Mouse (Mus musculus) forebrain, embryonic 10.5 days (tissue): ENCODE results near the gene Tnrc18. TPM values are rescaled to one million over a fixed set of nuclear protein-coding genes. Genes with fewer than 3 reads are reported as not detected.
A peak's percentile ranks its signal among the peaks of the same experiment; 100 is the strongest.

Experiments used
- DNase-seq: peaks from one replicate; pipeline ENCODE4 v3.0.0-alpha.2; 2017; ENCODE audit warnings: low spot score; ENCODE audit errors: extremely low spot score
- H3K27ac ChIP-seq: fragments of 300-500 bp; sonication (generic); 2 replicates; pipeline ENCODE4 v1.5.1; 2016; ENCODE audit warnings: mild to moderate bottlenecking
- H3K27me3 ChIP-seq: fragments of 300-500 bp; sonication (generic); 2 replicates; pipeline ENCODE4 v1.6.1; 2016; ENCODE audit warnings: mild to moderate bottlenecking; ENCODE audit not compliant: poor library complexity, severe bottlenecking
- H3K36me3 ChIP-seq: fragments of 300-500 bp; sonication (generic); replicated peaks from 2 replicates; pipeline ENCODE4 v1.6.1; 2016; ENCODE audit warnings: mild to moderate bottlenecking, moderate library complexity
- H3K4me1 ChIP-seq: fragments of 300-500 bp; sonication (generic); 2 replicates; pipeline ENCODE4 v1.6.1; 2016
- H3K4me3 ChIP-seq: fragments of 300-500 bp; sonication (generic); 2 replicates; pipeline ENCODE4 v1.5.1; 2016; ENCODE audit warnings: mild to moderate bottlenecking, moderate library complexity
- H3K9me3 ChIP-seq: fragments of 300-500 bp; sonication (generic); 2 replicates; pipeline ENCODE4 v1.6.1; 2016; ENCODE audit warnings: mild to moderate bottlenecking, moderate library complexity
- WGBS: fragments of 180-500 bp; shearing (Covaris S2); methylation state at CpG from one replicate; pipeline ENCODE4 v1.1.7; 2016; 5-methylcytosine and 5-hydroxymethylcytosine counted together
- polyA plus RNA-seq: library from polyadenylated mRNA; unstranded; fragments of >200 nt; fragmentation: Nextera tagmentation; extraction: Ambion mirVana; gene quantifications from 2 replicates; pipeline ENCODE4 v1.2.1, GENCODE M21; 2016

The Tnrc18 gene
- polyA plus RNA-seq = 21.5 and 22.7 TPM in 2 replicates

GRCm38 (mm10) chr5:142817524-142818434, at the start of gene Tnrc18:
Gene Tnrc18 (minus strand): TSS chr5:142817662.
- WGBS = under 1% methylated on average over 55 of the region's 56 CpGs
- Histone ChIP-seq H3K36me3 (peaks cover 25% of the 10 kb centered on the region), H3K4me3 (peak within 1 kb of the TSS; percentile 100), H3K9me3 (no peaks in the 10 kb centered on the region), H3K27me3 (0 out of 2 replicates have a peak, but pooled peaks cover 4% of the 10 kb centered on the region), H3K4me1 (peaks cover 29% of the 10 kb centered on the region), H3K27ac (peak within 1 kb of the TSS; percentile 100)
- peak; percentile 99 for DNase-seq

GRCm38 (mm10) chr5:142857763-142858229, 40.3 kb upstream of the Tnrc18 start:
- H3K36me3 ChIP-seq = no peaks in the 10 kb centered on the region
- DNase-seq = no peak

GRCm38 (mm10) chr5:142856408-142856807, 38.9 kb upstream of the Tnrc18 start:
- no peaks in the 10 kb centered on the region for H3K36me3 ChIP-seq
- H3K9me3 ChIP-seq = peaks cover 8% of the 10 kb centered on the region; the same call in 1 of the 2 replicates
- no peak overlapping the region for H3K27ac ChIP-seq
- H3K27me3 ChIP-seq = no peaks in the 10 kb centered on the region
- DNase-seq = no peak
- no peak overlapping the region for H3K4me3 ChIP-seq
- peaks cover 11% of the 10 kb centered on the region for H3K4me1 ChIP-seq
- 78% methylated on average over 4 of the region's 4 CpGs for WGBS

More at GRCm38 (mm10) chr5:142857763-142858229, 40.3 kb upstream of the Tnrc18 start:
- Histone ChIP-seq H3K27ac (peak overlapping the region; percentile 40), H3K27me3 (no peaks in the 10 kb centered on the region), H3K4me3 (no peak overlapping the region), H3K9me3 (peaks cover 8% of the 10 kb centered on the region; the same call in 1 of the 2 replicates), H3K4me1 (peaks cover 8% of the 10 kb centered on the region)
- WGBS = 65% methylated on average over 16 of the region's 16 CpGs

- H3K27me3 ChIP-seq = no peaks in the 10 kb centered on the region
- DNase-seq = peak; percentile 44
- H3K4me3 ChIP-seq = no peak overlapping the region
- H3K9me3 ChIP-seq = peaks cover 8% of the 10 kb centered on the region; the same call in 1 of the 2 replicates
- no peak overlapping the region for H3K27ac ChIP-seq
- WGBS = 78% methylated on average over 10 of the region's 10 CpGs
- H3K4me1 ChIP-seq = peaks cover 11% of the 10 kb centered on the region
- H3K36me3 ChIP-seq = no peaks in the 10 kb centered on the region
These were observed 37.4 kb upstream of the Tnrc18 start for GRCm38 (mm10) chr5:142854877-142855276.

- 91% methylated on average over 6 of the region's 6 CpGs for WGBS
- Histone ChIP-seq H3K27ac (no peak overlapping the region), H3K4me3 (no peak overlapping the region), H3K36me3 (no peaks in the 10 kb centered on the region), H3K9me3 (peaks cover 8% of the 10 kb centered on the region; the same call in 1 of the 2 replicates), H3K4me1 (peaks cover 11% of the 10 kb centered on the region), H3K27me3 (no peaks in the 10 kb centered on the region)
- no peak for DNase-seq
These were observed 36.1 kb upstream of the Tnrc18 start for GRCm38 (mm10) chr5:142853585-142853984.

GRCm38 (mm10) chr5:142851681-142852049, 34.2 kb upstream of the Tnrc18 start:
- WGBS = 80% methylated on average over 5 of the region's 5 CpGs
- Histone ChIP-seq H3K27me3 (no peaks in the 10 kb centered on the region), H3K27ac (0 out of 2 replicates have a peak overlapping the region, but pooled peaks have one; percentile 8), H3K4me1 (peaks cover 3% of the 10 kb centered on the region; the same call in 1 of the 2 replicates), H3K4me3 (no peak overlapping the region), H3K9me3 (peaks cover 5% of the 10 kb centered on the region; the same call in 1 of the 2 replicates), H3K36me3 (no peaks in the 10 kb centered on the region)
- DNase-seq = no peak

GRCm38 (mm10) chr5:142850916-142851680, 33.6 kb upstream of the Tnrc18 start:
- DNase-seq = no peak
- WGBS = 90% methylated on average over 7 of the region's 7 CpGs
- Histone ChIP-seq H3K9me3 (no peaks in the 10 kb centered on the region), H3K4me3 (no peak overlapping the region), H3K27me3 (no peaks in the 10 kb centered on the region), H3K36me3 (no peaks in the 10 kb centered on the region), H3K4me1 (peaks cover 3% of the 10 kb centered on the region; the same call in 1 of the 2 replicates), H3K27ac (0 out of 2 replicates have a peak overlapping the region, but pooled peaks have one; percentile 8)

- Histone ChIP-seq H3K9me3 (no peaks in the 10 kb centered on the region), H3K4me3 (no peak overlapping the region), H3K4me1 (peaks cover 3% of the 10 kb centered on the region; the same call in 1 of the 2 replicates), H3K36me3 (no peaks in the 10 kb centered on the region), H3K27me3 (no peaks in the 10 kb centered on the region), H3K27ac (no peak overlapping the region)
- WGBS = 69% methylated on average over 9 of the region's 9 CpGs
- no peak for DNase-seq
These were observed 33.0 kb upstream of the Tnrc18 start for GRCm38 (mm10) chr5:142850476-142850875.

- H3K27me3 ChIP-seq = no peaks in the 10 kb centered on the region
- H3K4me3 ChIP-seq = no peak overlapping the region
- WGBS = 96% methylated on average over 7 of the region's 7 CpGs
- DNase-seq = no peak
- H3K36me3 ChIP-seq = no peaks in the 10 kb centered on the region
- H3K4me1 ChIP-seq = peaks cover 3% of the 10 kb centered on the region; the same call in 1 of the 2 replicates
- no peaks in the 10 kb centered on the region for H3K9me3 ChIP-seq
- H3K27ac ChIP-seq = no peak overlapping the region
These were observed 31.4 kb upstream of the Tnrc18 start for GRCm38 (mm10) chr5:142848911-142849310.

- peaks cover 3% of the 10 kb centered on the region; the same call in 1 of the 2 replicates for H3K4me1 ChIP-seq
- no peaks in the 10 kb centered on the region for H3K36me3 ChIP-seq
- H3K27me3 ChIP-seq = no peaks in the 10 kb centered on the region
- H3K4me3 ChIP-seq = no peak overlapping the region
- H3K9me3 ChIP-seq = no peaks in the 10 kb centered on the region
- WGBS = 83% methylated on average over 3 of the region's 3 CpGs
- H3K27ac ChIP-seq = no peak overlapping the region
- no peak for DNase-seq
These were observed 30.7 kb upstream of the Tnrc18 start for GRCm38 (mm10) chr5:142848149-142848548.

GRCm38 (mm10) chr5:142844467-142844866, 27.0 kb upstream of the Tnrc18 start:
- DNase-seq = no peak
- Histone ChIP-seq H3K27ac (no peak overlapping the region), H3K27me3 (no peaks in the 10 kb centered on the region), H3K9me3 (no peaks in the 10 kb centered on the region), H3K36me3 (no peaks in the 10 kb centered on the region), H3K4me3 (no peak overlapping the region), H3K4me1 (peaks cover 23% of the 10 kb centered on the region)
- 62% methylated on average over 8 of the region's 8 CpGs for WGBS

- Histone ChIP-seq H3K27me3 (no peaks in the 10 kb centered on the region), H3K4me3 (peak overlapping the region; percentile 19), H3K36me3 (no peaks in the 10 kb centered on the region), H3K9me3 (no peaks in the 10 kb centered on the region), H3K4me1 (peaks cover 23% of the 10 kb centered on the region), H3K27ac (peak overlapping the region; percentile 74)
- peak; percentile 36 for DNase-seq
- 23% methylated on average over 7 of the region's 7 CpGs for WGBS
These were observed 24.7 kb upstream of the Tnrc18 start for GRCm38 (mm10) chr5:142842137-142842642.
